Comparison of ENCODE assay signal across 8 mouse cellular contexts in the genomic region with DNA sequence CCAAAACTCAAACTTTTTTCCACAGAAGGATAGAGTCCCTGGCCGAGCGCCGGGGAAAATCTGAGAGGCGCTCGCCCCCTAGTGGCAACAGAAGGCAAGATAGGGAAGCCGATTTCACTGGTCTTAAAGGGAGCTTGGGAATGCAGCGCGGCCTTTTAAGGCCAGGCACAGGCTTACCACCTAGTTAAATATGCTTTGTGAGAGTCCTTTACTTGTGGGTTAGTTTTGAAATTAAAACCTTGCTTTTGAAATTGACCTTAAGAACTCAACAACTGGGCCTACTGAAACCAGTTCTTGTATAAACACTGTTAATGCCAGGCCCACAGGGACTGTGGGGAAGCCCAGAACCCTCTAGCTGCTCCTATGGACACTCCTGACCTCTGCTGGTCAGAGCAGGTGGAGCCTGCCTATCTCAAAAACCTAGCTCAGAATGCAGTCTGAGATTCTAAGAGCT. TPM values are rescaled to one million over a fixed set of nuclear protein-coding genes. Genes with fewer than 3 reads are reported as not detected.
A peak's percentile ranks its signal among the peaks of the same experiment; 100 is the strongest.
DNase-seq lines count a peak whose midpoint lies in the region; ATAC-seq lines count a peak whose summit lies in the region.

No protein-coding gene starts in this region.

- H3K27ac ChIP-seq in hindbrain, embryonic 14.5 days = no peak overlapping the region

- H3K4me3 ChIP-seq in hindbrain, embryonic 14.5 days (replicated peaks; ENCODE audit: low read length) = no peak overlapping the region

- no peaks in the 10 kb centered on the region for H3K36me3 ChIP-seq in hindbrain, embryonic 14.5 days (replicated peaks; ENCODE audit: control insufficient read depth, insufficient read depth)

- H3K4me2 ChIP-seq in hindbrain, embryonic 14.5 days (replicated peaks) = peak overlapping the region; percentile 36; the same call in 1 of the 2 replicates

- H3K27me3 ChIP-seq in hindbrain, embryonic 14.5 days (ENCODE audit: control insufficient read depth, insufficient read depth, low read length) = no peaks in the 10 kb centered on the region

- DNase-seq in T-cell, adult 2 months (ENCODE audit: low spot score) = peak; percentile 69
- peak; percentile 71 to 78 for DNase-seq in cerebellum, postnatal 25 days
- DNase-seq in frontal cortex, postnatal 25 days (ENCODE audit: low spot score in 2 of 2) = peak; percentile 56 to 67
- peak; percentile 88 for DNase-seq in hindbrain, embryonic 14.5 days (ENCODE audit: low spot score)
- DNase-seq in layer of hippocampus, postnatal 25 days (ENCODE audit: extremely low spot score in 1 of 2, low spot score in 1 of 2) = peak; percentile 72 to 89
- peak; percentile 84 for DNase-seq in lung, postnatal 25 days (ENCODE audit: low spot score)
- peak; percentile 95 for DNase-seq in retina, embryonic 14.5 days (ENCODE audit: low spot score)
- DNase-seq in thymus, postnatal 36 days = peak; percentile 76 to 80

- 0% methylated on average over 8 of the region's 8 CpGs for WGBS in hindbrain, embryonic 14.5 days

- H3K4me1 ChIP-seq in hindbrain, embryonic 14.5 days (replicated peaks; ENCODE audit: control insufficient read depth, insufficient read depth, low read length) = no peaks in the 10 kb centered on the region

- no peak overlapping the region for H3K9ac ChIP-seq in hindbrain, embryonic 14.5 days

- no peaks in the 10 kb centered on the region for H3K9me3 ChIP-seq in hindbrain, embryonic 14.5 days (ENCODE audit: control insufficient read depth, low read length)

- ATAC-seq in hindbrain, embryonic 14.5 days (ENCODE audit: low FRiP score) = peak; percentile 94

RNA-seq across cellular contexts. Expression of a gene that starts 20.2 kb away (rescaled TPM):
- 13.3 and 14.8 TPM in 2 replicates for polyA plus RNA-seq in hindbrain, embryonic 14.5 days (2014; fragmentation: Nextera tagmentation; extraction: Ambion mirVana)
- total RNA-seq in layer of hippocampus, postnatal 25 days (2021) = 1 to 10 TPM; 1.1 to 2.6 TPM
